31 mouse cellular contexts compared by ENCODE assay signal in genomic region chr6:145224246-145224645, GRCm38 (mm10). TPM values are rescaled to one million over a fixed set of nuclear protein-coding genes. Genes with fewer than 3 reads are reported as not detected.
"Had no signal": no experiment of that assay in that cellular context is flagged by ENCODE, and none has a peak within 500 bp of the region (broad histone marks: within the 10 kb centered on the region; RNA-seq: fewer than 3 reads in every experiment).

No protein-coding gene starts in this region.

- H3K4me2 ChIP-seq: limb, embryonic 12.5 days; limb, embryonic 13.5 days; limb, embryonic 15.5 days; liver, embryonic 11.5 days; liver, embryonic 12.5 days; liver, embryonic 13.5 days; liver, embryonic 15.5 days; lung, embryonic 14.5 days; lung, embryonic 15.5 days; midbrain, embryonic 12.5 days; midbrain, embryonic 15.5 days had no signal

- H3K4me3 ChIP-seq: left cerebral cortex, adult 2 months; limb, embryonic 10.5 days; limb, embryonic 12.5 days; limb, embryonic 13.5 days; limb, embryonic 15.5 days; liver, embryonic 12.5 days; liver, embryonic 13.5 days; liver, embryonic 15.5 days; lung, embryonic 15.5 days; megakaryocyte, embryonic 14.5 days; midbrain, embryonic 10.5 days; midbrain, embryonic 12.5 days; midbrain, embryonic 15.5 days; myocyte had no signal

- DNase-seq: left cerebral cortex, postnatal 4 days; liver; liver, embryonic 13.5 days; liver, postnatal 0 days; lung, adult 18-20 months; lung, adult 2 months; lung, embryonic 14.5 days; lung, postnatal 10 days; lung, postnatal 14 days; lung, postnatal 36 days; lung, postnatal 4 days; midbrain, embryonic 14.5 days had no signal

- H3K4me1 ChIP-seq: limb, embryonic 10.5 days; limb, embryonic 12.5 days; limb, embryonic 13.5 days; limb, embryonic 15.5 days; liver, embryonic 12.5 days; liver, embryonic 13.5 days; liver, embryonic 15.5 days; lung, embryonic 15.5 days; megakaryocyte, embryonic 14.5 days; midbrain, embryonic 10.5 days; midbrain, embryonic 12.5 days; midbrain, embryonic 15.5 days had no signal

- H3K9me3 ChIP-seq: limb, embryonic 10.5 days; limb, embryonic 12.5 days; limb, embryonic 13.5 days; limb, embryonic 15.5 days; liver, embryonic 12.5 days; liver, embryonic 13.5 days; liver, embryonic 15.5 days; lung, embryonic 15.5 days; megakaryocyte, embryonic 14.5 days; midbrain, embryonic 10.5 days; midbrain, embryonic 12.5 days; midbrain, embryonic 15.5 days had no signal

- H3K9ac ChIP-seq: limb, embryonic 12.5 days; limb, embryonic 13.5 days; limb, embryonic 15.5 days; liver, embryonic 12.5 days; liver, embryonic 13.5 days; liver, embryonic 14.5 days; liver, embryonic 15.5 days; liver, postnatal 0 days; lung, embryonic 14.5 days; lung, embryonic 15.5 days; midbrain, embryonic 12.5 days; midbrain, embryonic 15.5 days had no signal

- H3K27me3 ChIP-seq: limb, embryonic 12.5 days; limb, embryonic 13.5 days; limb, embryonic 15.5 days; liver, embryonic 12.5 days; liver, embryonic 13.5 days; liver, embryonic 15.5 days; lung, embryonic 15.5 days; megakaryocyte, embryonic 14.5 days; midbrain, embryonic 12.5 days; midbrain, embryonic 15.5 days had no signal

- ATAC-seq: liver, embryonic 12.5 days; liver, postnatal 0 days; lung, postnatal 0 days; midbrain, embryonic 15.5 days; midbrain, embryonic 16.5 days had no signal

- H3K27ac ChIP-seq: left cerebral cortex, adult 2 months; limb, embryonic 10.5 days; limb, embryonic 12.5 days; limb, embryonic 13.5 days; limb, embryonic 15.5 days; liver, embryonic 12.5 days; liver, embryonic 13.5 days; liver, embryonic 14.5 days; liver, embryonic 15.5 days; lung, embryonic 15.5 days; macrophage; midbrain, embryonic 10.5 days; midbrain, embryonic 12.5 days; midbrain, embryonic 15.5 days had no signal

RNA-seq across cellular contexts. Expression of gene Casc1, which starts 13.4 kb away (rescaled TPM):
- polyA plus RNA-seq: liver, adult 2 months had no signal
